Mouse (Mus musculus) lung, postnatal 0 days (tissue): ENCODE data around the gene Casp9.

Experiments used
- CTCF ChIP-seq: IDR thresholded peaks from 2 replicates; pipeline ENCODE4 v1.5.1; 2016; ENCODE audit warnings: antibody characterized with exemption, mild to moderate bottlenecking
- EP300 ChIP-seq: IDR thresholded peaks from 2 replicates; pipeline ENCODE4 v1.6.1; 2016; ENCODE audit warnings: antibody characterized with exemption, mild to moderate bottlenecking, control low read depth

DNA sequence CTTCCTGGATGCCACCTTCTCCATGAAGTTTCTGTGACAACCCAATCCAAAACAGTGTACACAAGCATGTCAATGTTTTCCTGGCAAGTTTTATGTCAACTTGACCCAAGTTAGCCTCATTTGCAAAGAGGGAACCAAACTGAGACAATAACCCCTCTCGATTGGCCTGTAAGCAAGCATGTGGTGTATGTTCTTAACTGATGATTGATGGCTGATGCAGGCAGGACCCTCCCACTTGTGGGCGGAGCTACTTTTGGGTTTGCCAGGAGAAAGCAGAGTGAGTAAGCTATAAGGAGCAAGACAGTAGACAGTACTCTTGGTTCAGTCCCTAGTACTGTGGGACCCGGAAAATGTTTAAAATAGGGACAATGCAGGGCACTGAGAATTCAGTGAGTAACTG is 29.6 kb downstream of the Casp9 start:
- TF ChIP-seq CTCF (no peak), EP300 (no peak)
